Mouse (Mus musculus): ENCODE measurements around the gene A2ml1. TPM values are rescaled to one million over a fixed set of nuclear protein-coding genes. Genes with fewer than 3 reads are reported as not detected.
A peak's percentile ranks its signal among the peaks of the same experiment; 100 is the strongest.
"Not testable (repeated sequence)": the region's sequence is repeated elsewhere in the genome, so short reads cannot be mapped to it uniquely, and the experiment has no call there.

Gene A2ml1
- 3.5 and 4.8 TPM in 2 replicates for polyA plus RNA-seq (2015; fragmentation: Nextera tagmentation; extraction: Ambion mirVana)

DNA sequence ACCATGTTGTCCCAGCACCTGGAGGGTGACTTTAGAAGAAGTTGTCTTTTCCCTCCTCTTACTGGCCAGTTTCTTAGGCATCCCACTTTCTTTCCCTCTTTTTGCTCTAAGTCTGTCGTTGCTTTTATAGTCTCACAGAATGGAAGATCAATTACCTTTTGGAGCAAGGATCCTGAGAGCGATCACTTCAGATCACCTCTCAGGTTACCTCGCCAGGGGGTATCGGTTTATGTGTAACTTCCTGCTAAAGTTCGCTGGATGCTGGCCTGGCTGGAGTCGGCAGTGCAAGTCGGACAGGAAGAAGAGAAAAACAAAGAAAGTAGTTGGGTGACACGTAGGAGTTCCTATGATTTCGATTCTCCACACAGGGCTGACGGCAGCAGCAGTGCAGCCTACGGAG lies at the start of gene A2ml1:
Gene A2ml1, minus strand, starts transcription at position 101 of the 400 bp plus-strand sequence.
- no peaks in the 10 kb centered on the region for H3K36me3 ChIP-seq
- 84% methylated on average over 11 of the region's 11 CpGs for WGBS
- ATAC-seq (ENCODE audit: low FRiP score): no peak

DNA sequence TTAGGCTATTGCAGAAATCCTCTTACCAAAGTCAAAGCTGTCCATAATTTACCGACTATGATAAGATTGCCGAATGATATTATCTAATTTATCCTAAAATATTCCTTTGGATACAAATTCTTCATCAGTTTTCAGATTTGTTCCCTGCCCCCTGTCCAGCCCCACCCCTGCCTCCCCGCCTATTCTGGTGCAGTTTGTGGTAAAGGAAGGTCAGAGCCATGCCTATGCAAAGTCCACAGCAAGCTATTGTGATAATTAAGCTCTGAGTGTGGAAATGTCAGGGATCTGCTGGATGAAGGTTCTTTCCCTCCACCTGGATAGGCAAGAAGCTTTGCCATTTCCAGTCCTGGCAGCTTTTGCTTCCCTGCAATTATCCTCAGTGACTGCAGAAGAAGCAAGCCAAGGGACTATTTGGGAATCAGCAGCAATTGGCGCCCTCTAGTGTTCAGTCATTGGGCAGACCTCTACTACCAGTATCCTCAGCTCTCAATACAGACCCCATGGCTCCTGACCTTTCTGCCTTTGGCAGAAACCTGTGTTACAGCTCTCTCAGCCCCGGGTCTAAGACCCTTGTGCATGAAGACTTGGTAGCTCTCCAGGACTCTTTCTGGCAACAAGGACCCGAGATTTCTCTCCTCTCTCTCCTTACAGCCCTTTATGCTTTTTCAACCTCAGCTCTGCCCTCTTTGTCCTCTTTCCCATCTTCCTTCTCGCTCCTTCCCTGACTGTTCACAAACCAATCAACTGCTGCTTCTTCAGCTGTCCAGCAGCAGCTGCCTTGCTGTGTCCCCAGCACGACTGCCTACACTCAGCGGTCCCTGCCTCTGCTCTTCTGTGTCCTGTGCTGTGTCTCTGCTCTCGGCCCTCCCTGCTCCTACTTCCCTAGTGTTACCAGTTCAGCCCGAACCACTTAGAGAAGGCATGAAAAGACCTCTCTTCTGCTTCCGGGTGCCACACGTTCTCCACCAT lies 48.6 kb upstream of the A2ml1 start:
- peak; percentile 96 for ATAC-seq (ENCODE audit: low FRiP score)
- not testable (repeated sequence) for H3K27me3 ChIP-seq (replicated peaks)

More for the DNA sequence above, at the start of gene A2ml1:
- H3K9ac ChIP-seq (replicated peaks): no peak within 1 kb of the TSS
- no peak within 1 kb of the TSS for H3K27ac ChIP-seq (replicated peaks)
- H3K9me3 ChIP-seq (replicated peaks): no peaks in the 10 kb centered on the region
- H3K27me3 ChIP-seq (replicated peaks): no peaks in the 10 kb centered on the region
- no peaks in the 10 kb centered on the region for H3K4me1 ChIP-seq
- H3K4me2 ChIP-seq: no peak within 1 kb of the TSS
- no peak within 1 kb of the TSS for H3K4me3 ChIP-seq (replicated peaks)

DNA sequence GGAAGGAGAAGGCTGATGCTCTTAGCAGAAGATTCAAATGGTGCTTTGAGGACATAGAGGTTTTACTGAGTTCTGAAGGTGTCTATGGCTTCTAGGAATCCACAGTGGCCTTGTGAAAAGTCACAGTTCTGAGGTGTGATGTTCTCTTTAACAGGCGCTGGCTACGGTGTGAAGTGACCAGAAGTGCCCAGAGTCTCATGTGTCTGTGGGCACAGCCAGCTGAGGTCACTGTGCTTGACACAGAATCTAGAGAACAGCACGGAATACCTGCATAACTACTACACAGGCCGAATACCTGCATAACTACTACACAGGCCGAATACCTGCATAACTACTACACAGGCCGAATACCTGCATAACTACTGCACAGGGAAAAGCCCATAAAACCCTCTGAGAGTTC lies 43.8 kb upstream of the A2ml1 start:
- WGBS: 95% methylated on average over 6 of the region's 6 CpGs
- not testable (repeated sequence) for H3K9me3 ChIP-seq (replicated peaks); H3K9ac ChIP-seq (replicated peaks); H3K27ac ChIP-seq (replicated peaks); H3K36me3 ChIP-seq; ATAC-seq (ENCODE audit: low FRiP score); H3K4me3 ChIP-seq (replicated peaks); H3K27me3 ChIP-seq (replicated peaks); H3K4me2 ChIP-seq; H3K4me1 ChIP-seq

More for the DNA sequence above, 48.6 kb upstream of the A2ml1 start:
- not testable (repeated sequence) for H3K4me2 ChIP-seq; H3K9me3 ChIP-seq (replicated peaks); H3K36me3 ChIP-seq; H3K27ac ChIP-seq (replicated peaks); H3K4me3 ChIP-seq (replicated peaks); H3K4me1 ChIP-seq; H3K9ac ChIP-seq (replicated peaks)
- 54% methylated on average over 13 of the region's 13 CpGs for whole genome bisulfite sequencing

DNA sequence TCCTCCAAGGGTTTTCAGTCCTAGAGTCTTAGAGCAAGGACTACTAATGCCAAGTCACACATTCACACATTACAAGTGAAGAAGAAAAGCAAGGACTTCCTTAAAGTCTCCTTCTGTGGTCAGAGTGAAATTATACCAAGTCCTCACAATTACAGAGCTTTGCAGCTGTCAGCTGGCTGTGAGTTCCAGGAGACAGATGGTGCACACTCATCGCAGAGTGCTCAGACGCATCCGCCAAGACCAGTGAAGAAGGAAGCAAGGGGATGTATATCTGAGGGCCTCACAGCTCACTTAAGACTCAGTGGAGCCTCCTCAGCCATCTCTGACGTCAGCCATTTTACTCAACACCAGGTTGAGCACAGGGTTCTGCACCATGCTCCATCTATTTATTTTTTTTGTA lies 43.0 kb upstream of the A2ml1 start:
- Histone ChIP-seq H3K9me3 (replicated peaks) (no peaks in the 10 kb centered on the region), H3K4me3 (replicated peaks) (no peak overlapping the region), H3K4me1 (no peaks in the 10 kb centered on the region), H3K27ac (replicated peaks) (no peak overlapping the region), H3K27me3 (replicated peaks) (no peaks in the 10 kb centered on the region), H3K9ac (replicated peaks) (no peak overlapping the region), H3K4me2 (no peak overlapping the region), H3K36me3 (no peaks in the 10 kb centered on the region)
- no peak for ATAC-seq (ENCODE audit: low FRiP score)
- 90% methylated on average over 4 of the region's 4 CpGs for WGBS

DNA sequence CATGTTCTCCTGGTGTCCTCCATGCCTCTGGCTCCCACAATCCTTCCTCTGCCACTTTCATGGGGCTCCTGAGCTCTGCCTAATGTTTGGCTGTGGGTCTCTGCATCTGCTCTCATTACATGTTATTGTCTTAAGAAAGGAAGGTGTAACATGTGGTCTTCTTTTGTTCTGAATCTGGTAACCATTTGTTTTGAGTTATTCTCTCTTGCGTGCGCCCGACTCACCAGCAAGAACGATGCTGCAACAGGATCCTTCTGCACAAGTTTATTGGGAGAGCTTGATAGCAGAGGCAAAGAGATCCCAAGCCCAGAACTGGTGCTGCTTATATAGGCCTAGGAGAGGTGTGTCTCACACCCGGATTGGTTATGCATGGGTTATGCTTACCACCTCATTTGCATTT lies 42.0 kb upstream of the A2ml1 start, which contains the start of gene Klrb1a:
Gene Klrb1a, minus strand, starts transcription at position 101 of the 400 bp plus-strand sequence.
- H3K9ac ChIP-seq (replicated peaks); ATAC-seq (ENCODE audit: low FRiP score); H3K36me3 ChIP-seq; H3K9me3 ChIP-seq (replicated peaks); H3K27ac ChIP-seq (replicated peaks); H3K4me2 ChIP-seq; H3K4me3 ChIP-seq (replicated peaks); H3K27me3 ChIP-seq (replicated peaks); H3K4me1 ChIP-seq: not testable (repeated sequence)
- 97% methylated on average over 5 of the region's 5 CpGs for WGBS

DNA sequence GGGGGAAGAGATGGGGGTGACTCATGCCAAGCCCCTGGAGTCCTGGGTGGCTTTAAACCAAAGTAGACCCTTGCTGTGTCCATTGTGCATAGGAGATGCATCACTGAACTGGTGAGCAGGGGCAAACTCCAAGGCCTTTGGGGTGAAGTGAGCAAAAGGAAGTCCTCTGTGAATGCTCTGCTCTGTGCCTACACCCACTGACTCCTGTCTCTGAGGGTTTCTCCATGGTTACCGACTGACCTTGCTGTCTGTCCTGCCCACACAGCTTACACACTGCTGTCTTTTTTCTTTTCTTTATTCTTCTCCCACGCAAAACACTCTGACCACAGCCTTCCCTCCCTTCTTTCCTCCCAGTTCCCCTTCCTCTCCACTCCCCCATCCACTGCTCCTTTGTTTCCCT lies 41.3 kb upstream of the A2ml1 start:
- Histone ChIP-seq H3K9me3 (replicated peaks) (no peaks in the 10 kb centered on the region), H3K4me3 (replicated peaks) (no peak overlapping the region), H3K27ac (replicated peaks) (no peak overlapping the region), H3K27me3 (replicated peaks) (no peaks in the 10 kb centered on the region), H3K4me2 (no peak overlapping the region), H3K9ac (replicated peaks) (no peak overlapping the region), H3K36me3 (no peaks in the 10 kb centered on the region), H3K4me1 (no peaks in the 10 kb centered on the region)
- 63% methylated on average over 2 of the region's 2 CpGs for WGBS
- no peak for ATAC-seq (ENCODE audit: low FRiP score)

DNA sequence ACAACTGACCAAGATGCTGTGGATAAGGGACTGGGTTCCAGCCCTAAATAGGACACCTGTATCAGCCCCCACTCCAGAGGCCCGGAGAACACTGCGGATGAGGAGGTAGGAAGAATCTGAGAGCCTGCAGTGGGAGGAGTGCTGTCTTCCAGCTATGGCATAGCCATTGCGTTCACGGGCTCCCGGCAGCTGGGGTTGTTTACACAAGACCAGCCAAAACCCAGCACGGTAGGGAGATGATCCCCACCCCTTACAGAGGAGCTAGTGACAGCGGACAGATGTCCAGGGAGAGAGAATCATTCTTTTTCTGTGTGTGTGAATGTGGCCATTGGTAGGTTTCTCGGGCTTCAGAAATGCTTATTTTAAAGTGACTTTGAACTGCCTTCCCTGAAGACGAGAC lies 24.9 kb upstream of the A2ml1 start:
- H3K4me1 ChIP-seq: peaks cover 7% of the 10 kb centered on the region; the same call in 1 of the 2 replicates
- H3K9me3 ChIP-seq (replicated peaks): no peaks in the 10 kb centered on the region
- no peak overlapping the region for H3K4me3 ChIP-seq (replicated peaks)
- no peak overlapping the region for H3K27ac ChIP-seq (replicated peaks)
- no peaks in the 10 kb centered on the region for H3K36me3 ChIP-seq
- H3K9ac ChIP-seq (replicated peaks): no peak overlapping the region
- 71% methylated on average over 9 of the region's 9 CpGs for WGBS
- no peaks in the 10 kb centered on the region for H3K27me3 ChIP-seq (replicated peaks)
- no peak for ATAC-seq (ENCODE audit: low FRiP score)
- H3K4me2 ChIP-seq: no peak overlapping the region

DNA sequence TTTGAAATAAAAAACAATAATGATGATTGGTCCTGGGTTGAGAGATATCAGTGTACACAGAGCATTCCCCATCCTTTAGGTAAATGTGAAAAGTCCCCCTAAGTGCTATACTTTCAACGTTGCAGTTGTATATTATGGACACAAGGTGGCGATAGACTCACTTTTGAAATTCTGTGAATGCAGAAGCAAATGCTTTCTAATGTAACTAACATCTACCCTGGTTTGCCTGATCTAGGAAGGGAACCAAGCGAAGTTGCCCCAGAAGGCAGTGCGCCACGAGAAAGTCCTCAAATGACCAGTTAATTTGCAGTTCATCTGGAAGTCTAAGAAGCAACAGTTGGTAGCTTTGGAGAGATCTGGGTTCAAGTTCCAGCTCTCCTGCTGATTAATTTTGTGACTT lies 23.1 kb upstream of the A2ml1 start:
- no peak for ATAC-seq (ENCODE audit: low FRiP score)
- no peak overlapping the region for H3K4me2 ChIP-seq

DNA sequence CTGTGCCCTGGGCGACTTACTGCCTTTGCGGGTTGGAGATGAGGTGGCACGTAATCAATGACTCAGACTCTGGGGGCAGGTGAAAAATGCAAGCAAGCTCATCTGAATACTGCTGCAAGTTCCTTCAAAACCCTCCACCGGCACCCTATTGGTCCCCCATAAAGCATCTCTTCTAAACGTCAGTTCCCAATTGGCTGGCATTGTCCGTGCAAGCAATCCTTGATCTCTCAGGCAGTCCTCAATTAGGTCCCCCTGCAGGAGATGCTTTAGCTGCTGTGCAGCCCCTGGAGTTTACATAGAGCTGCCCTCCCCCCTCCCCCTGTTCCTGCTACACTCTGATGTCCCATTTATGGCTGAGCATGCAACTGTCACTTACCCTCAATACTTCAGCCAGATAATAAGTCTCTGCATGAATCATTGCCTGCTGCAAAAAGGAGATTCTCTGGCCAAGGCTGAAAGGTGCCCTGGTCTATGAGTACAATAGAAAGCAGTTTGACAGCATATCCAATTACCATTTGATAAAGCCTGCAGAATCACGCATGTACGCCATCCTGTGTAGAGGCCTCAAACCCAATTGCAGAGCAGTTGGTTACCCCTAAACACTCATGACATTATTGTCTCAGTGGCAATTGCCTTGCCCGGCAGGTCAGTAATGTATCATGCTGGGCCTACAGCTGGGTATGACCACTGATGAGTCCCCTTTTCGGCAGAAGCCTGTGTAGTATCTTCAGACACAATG lies 21.2 kb upstream of the A2ml1 start:
- Histone ChIP-seq H3K27me3 (replicated peaks) (no peaks in the 10 kb centered on the region), H3K4me2 (peak overlapping the region; percentile 32), H3K9me3 (replicated peaks) (no peaks in the 10 kb centered on the region), H3K9ac (replicated peaks) (no peak overlapping the region), H3K27ac (replicated peaks) (0 out of 2 replicates have a peak overlapping the region, but pooled peaks have one; percentile 25), H3K4me3 (replicated peaks) (peak overlapping the region; percentile 10; the same call in 1 of the 2 replicates), H3K4me1 (peaks cover 7% of the 10 kb centered on the region; the same call in 1 of the 2 replicates), H3K36me3 (no peaks in the 10 kb centered on the region)
- 41% methylated on average over 10 of the region's 10 CpGs for whole genome bisulfite sequencing
- peak; percentile 62 for ATAC-seq (ENCODE audit: low FRiP score)

More for the DNA sequence above, 23.1 kb upstream of the A2ml1 start:
- Histone ChIP-seq H3K4me3 (replicated peaks) (no peak overlapping the region), H3K9me3 (replicated peaks) (no peaks in the 10 kb centered on the region), H3K4me1 (peaks cover 7% of the 10 kb centered on the region; the same call in 1 of the 2 replicates), H3K9ac (replicated peaks) (no peak overlapping the region), H3K36me3 (no peaks in the 10 kb centered on the region), H3K27ac (replicated peaks) (no peak overlapping the region), H3K27me3 (replicated peaks) (no peaks in the 10 kb centered on the region)
- WGBS: 39% methylated on average over 5 of the region's 5 CpGs

DNA sequence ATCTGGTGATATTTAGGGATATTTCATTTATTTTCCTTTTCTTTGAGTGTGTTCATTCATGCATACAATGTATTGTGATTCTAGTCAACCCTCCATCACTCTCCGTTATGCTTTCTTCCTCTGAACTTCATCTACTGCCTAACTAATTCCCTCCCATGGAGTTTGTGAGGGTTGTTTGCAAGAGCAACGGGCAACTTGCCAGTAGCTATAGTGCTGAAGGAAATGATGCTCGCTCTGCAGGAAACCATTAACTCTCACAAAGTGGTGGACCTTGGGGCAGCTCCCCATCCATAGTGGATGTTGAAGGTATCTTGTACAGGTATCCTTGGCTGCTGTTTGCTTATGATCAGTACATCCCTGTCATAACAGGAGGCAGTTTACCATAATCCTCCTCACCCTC lies 20.6 kb upstream of the A2ml1 start:
- 27% methylated on average over 3 of the region's 3 CpGs for WGBS
- ATAC-seq (ENCODE audit: low FRiP score): no peak

DNA sequence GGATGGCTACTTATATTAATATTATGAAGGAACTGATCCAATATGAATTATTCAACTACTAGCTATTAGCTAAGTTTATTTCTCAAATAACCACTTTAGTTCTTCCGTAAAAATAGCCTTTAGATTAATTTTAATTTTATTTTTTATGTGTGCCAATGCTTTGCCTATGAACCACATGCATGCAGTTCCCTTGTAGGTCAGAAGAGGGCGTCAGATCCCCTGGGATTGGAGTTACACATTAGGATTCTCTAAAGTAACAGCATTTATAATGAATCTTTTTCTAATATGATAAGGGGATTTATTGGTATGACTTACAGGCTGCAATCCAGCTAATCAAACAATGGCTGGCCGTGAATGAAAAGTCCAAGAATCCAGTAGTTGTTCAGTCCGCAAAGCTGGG lies 18.1 kb upstream of the A2ml1 start:
- Histone ChIP-seq H3K4me2 (no peak overlapping the region), H3K27me3 (replicated peaks) (no peaks in the 10 kb centered on the region), H3K27ac (replicated peaks) (no peak overlapping the region), H3K9me3 (replicated peaks) (no peaks in the 10 kb centered on the region), H3K36me3 (no peaks in the 10 kb centered on the region), H3K4me1 (peaks cover 15% of the 10 kb centered on the region; the same call in 1 of the 2 replicates), H3K9ac (replicated peaks) (no peak overlapping the region), H3K4me3 (replicated peaks) (no peak overlapping the region)
- 66% methylated on average over 4 of the region's 4 CpGs for WGBS
- ATAC-seq (ENCODE audit: low FRiP score): no peak

More for the DNA sequence above, 20.6 kb upstream of the A2ml1 start:
- Histone ChIP-seq H3K27me3 (replicated peaks) (no peaks in the 10 kb centered on the region), H3K4me2 (peak overlapping the region; percentile 32), H3K9me3 (replicated peaks) (no peaks in the 10 kb centered on the region), H3K4me3 (replicated peaks) (peak overlapping the region; percentile 10; the same call in 1 of the 2 replicates), H3K4me1 (peaks cover 11% of the 10 kb centered on the region; the same call in 1 of the 2 replicates), H3K9ac (replicated peaks) (no peak overlapping the region), H3K36me3 (no peaks in the 10 kb centered on the region), H3K27ac (replicated peaks) (0 out of 2 replicates have a peak overlapping the region, but pooled peaks have one; percentile 25)
